Mouse (Mus musculus): ENCODE measurements around the gene Tspan32. TPM values are rescaled to one million over a fixed set of nuclear protein-coding genes. Genes with fewer than 3 reads are reported as not detected.

Gene Tspan32
- 0.36 TPM for polyA plus RNA-seq (2014; fragmentation: Illumina TruSeq; extraction: RNeasy Lipid Tissue Mini Kit (QIAGEN cat#74804); ENCODE audit: low read depth, low replicate concordance)

GRCm38 (mm10) chr7:143004727-143005343 is at the start of gene Tspan32:
Gene Tspan32 (plus strand): TSS chr7:143005046.

GRCm38 (mm10) chr7:142968809-142969511 is 35.9 kb upstream of the Tspan32 start, which contains the start of gene Ascl2:
Gene Ascl2 (minus strand): TSS chr7:142969264.

GRCm38 (mm10) chr7:143052626-143053007 is 47.8 kb downstream of the Tspan32 start, which contains the start of gene Cd81:
Gene Cd81 (plus strand): TSS chr7:143052739.

GRCm38 (mm10) chr7:143068882-143069591 is 64.2 kb downstream of the Tspan32 start, which contains the start of gene Tssc4:
Gene Tssc4 (plus strand): TSS chr7:143069249.

Other genes with a start within 250 kb of the Tspan32 start
- not detected for gene Th, start 73.9 kb upstream of the Tspan32 start, polyA plus RNA-seq (2014; fragmentation: Illumina TruSeq; extraction: RNeasy Lipid Tissue Mini Kit (QIAGEN cat#74804); ENCODE audit: low read depth, low replicate concordance)
- gene Ascl2, start 35.8 kb upstream of the Tspan32 start, polyA plus RNA-seq (2014; fragmentation: Illumina TruSeq; extraction: RNeasy Lipid Tissue Mini Kit (QIAGEN cat#74804); ENCODE audit: low read depth, low replicate concordance) = not detected
- gene Cd81, start 47.7 kb downstream of the Tspan32 start, polyA plus RNA-seq (2014; fragmentation: Illumina TruSeq; extraction: RNeasy Lipid Tissue Mini Kit (QIAGEN cat#74804); ENCODE audit: low read depth, low replicate concordance) = 122 TPM
- gene Tssc4, start 64.2 kb downstream of the Tspan32 start, polyA plus RNA-seq (2014; fragmentation: Illumina TruSeq; extraction: RNeasy Lipid Tissue Mini Kit (QIAGEN cat#74804); ENCODE audit: low read depth, low replicate concordance) = 0.73 TPM
- not detected for gene Trpm5, start 89.6 kb downstream of the Tspan32 start, polyA plus RNA-seq (2014; fragmentation: Illumina TruSeq; extraction: RNeasy Lipid Tissue Mini Kit (QIAGEN cat#74804); ENCODE audit: low read depth, low replicate concordance)
- 8.7 TPM for gene Kcnq1, start 101.3 kb downstream of the Tspan32 start, polyA plus RNA-seq (2014; fragmentation: Illumina TruSeq; extraction: RNeasy Lipid Tissue Mini Kit (QIAGEN cat#74804); ENCODE audit: low read depth, low replicate concordance)

Measured in kidney, adult 10 weeks (tissue).